Mouse (Mus musculus) liver, adult 2 months (tissue): ENCODE results near the gene Gm128.

ENCODE experiments used
- CTCF ChIP-seq: fragments of 200-500 bp; IDR thresholded peaks from 2 replicates; pipeline ENCODE4 v1.5.1; 2011; ENCODE audit warnings: low read depth, low read length, control low read depth
- POLR2A ChIP-seq: fragments of 200-500 bp; IDR thresholded peaks from 2 replicates; pipeline ENCODE4 v1.6.1; 2011; ENCODE audit warnings: low read length, control low read depth; ENCODE audit not compliant: insufficient read depth; ENCODE audit errors: extremely low read depth

DNA sequence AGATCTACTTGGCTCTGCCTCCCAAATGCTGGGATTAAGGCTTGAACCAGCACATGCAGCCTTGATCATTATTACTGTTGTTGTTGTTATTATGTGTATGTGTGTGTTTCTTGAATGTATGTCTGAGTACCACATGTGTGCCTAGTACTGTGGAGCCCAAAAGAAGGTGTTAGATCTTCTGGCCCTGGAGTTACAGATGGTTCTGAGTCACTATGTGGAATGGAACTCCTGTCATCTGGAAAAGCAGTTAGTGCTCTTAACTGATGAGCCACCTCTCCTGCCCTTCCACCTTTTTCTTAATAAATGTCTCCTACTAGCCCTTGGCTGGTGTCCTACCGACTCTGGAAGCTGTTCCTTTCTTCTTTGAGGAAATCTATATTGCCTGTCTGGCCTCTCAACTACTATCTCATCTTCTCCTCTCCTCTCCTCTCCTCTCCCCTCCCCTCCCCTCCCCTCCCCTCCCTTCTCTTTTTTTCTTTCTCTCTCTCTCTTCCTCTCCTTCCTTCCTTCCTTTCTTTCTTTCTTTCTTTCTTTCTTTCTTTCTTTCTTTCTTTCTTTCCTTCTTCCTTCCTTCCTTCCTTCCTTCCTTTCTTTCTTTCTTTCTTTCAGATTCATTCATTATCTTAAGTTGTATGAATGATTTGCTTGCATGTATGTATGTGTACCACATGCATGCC lies 6.4 kb upstream of the Gm128 start:
- TF ChIP-seq POLR2A (no peak), CTCF (no peak)
